Mouse (Mus musculus) lung, postnatal 0 days (tissue): Measurements from ENCODE around the gene Slc30a3.

Source experiments
- CTCF ChIP-seq: IDR thresholded peaks from 2 replicates; pipeline ENCODE4 v1.5.1; 2016; ENCODE audit warnings: antibody characterized with exemption, mild to moderate bottlenecking
- EP300 ChIP-seq: IDR thresholded peaks from 2 replicates; pipeline ENCODE4 v1.6.1; 2016; ENCODE audit warnings: antibody characterized with exemption, mild to moderate bottlenecking, control low read depth

GRCm38 (mm10) chr5:31082935-31083625 lies 25.0 kb downstream of the Slc30a3 start:
- TF ChIP-seq CTCF (no peak), EP300 (no peak)
